Mouse (Mus musculus) erythroblast, embryonic 14.5 days (primary cell): ENCODE measurements around the gene Fam160a1.

ENCODE experiments used
- GATA1 ChIP-seq: IDR thresholded peaks from 2 replicates; pipeline ENCODE4 v1.6.1; 2012; ENCODE audit warnings: low read length, inconsistent platforms, mixed read lengths
- TAL1 ChIP-seq: IDR thresholded peaks from 3 replicates; pipeline ENCODE4 v1.6.1; 2012; ENCODE audit warnings: low read length, inconsistent platforms, mixed read lengths

- TF ChIP-seq GATA1, result no peak
- TF ChIP-seq TAL1, result no peak
Measured at GRCm38 (mm10) chr3:85832490-85833155, 15.5 kb upstream of the Fam160a1 start.
